Mouse (Mus musculus): Measurements from ENCODE around the gene Dhx38.

Dhx38 gene

GRCm38 (mm10) chr8:109565498-109566333, at the start of gene Dhx38, which contains the start of gene Txnl4b:
Gene Dhx38, minus strand, starts transcription at chr8:109565861.
Gene Txnl4b, plus strand, starts transcription at chr8:109565892.
- peak; percentile 98 for DNase-seq (ENCODE audit: low read depth, low spot score)

GRCm38 (mm10) chr8:109614243-109615210, 48.9 kb upstream of the Dhx38 start, which contains the start of gene Pkd1l3:
Gene Pkd1l3, plus strand, starts transcription at chr8:109614517.
- no peak for DNase-seq (ENCODE audit: low read depth, low spot score)

- DNase-seq (ENCODE audit: low read depth, low spot score): no peak
Observed at GRCm38 (mm10) chr8:109609153-109609502, 43.5 kb upstream of the Dhx38 start.

- DNase-seq (ENCODE audit: low read depth, low spot score): peak; percentile 93
Observed at GRCm38 (mm10) chr8:109608271-109609152, 42.9 kb upstream of the Dhx38 start, which contains the start of gene Dhodh. Gene Dhodh, minus strand, starts transcription at chr8:109608673.

GRCm38 (mm10) chr8:109607650-109608049, 42.0 kb upstream of the Dhx38 start:
- DNase-seq (ENCODE audit: low read depth, low spot score): no peak

- no peak for DNase-seq (ENCODE audit: low read depth, low spot score)
Observed at GRCm38 (mm10) chr8:109606725-109607124, 41.1 kb upstream of the Dhx38 start.

GRCm38 (mm10) chr8:109595854-109596253, 30.2 kb upstream of the Dhx38 start:
- DNase-seq (ENCODE audit: low read depth, low spot score): peak; percentile 51

- DNase-seq (ENCODE audit: low read depth, low spot score): no peak
Observed at GRCm38 (mm10) chr8:109593117-109593788, 27.6 kb upstream of the Dhx38 start.

- DNase-seq (ENCODE audit: low read depth, low spot score): no peak
Observed at GRCm38 (mm10) chr8:109592164-109592563, 26.5 kb upstream of the Dhx38 start.

- DNase-seq (ENCODE audit: low read depth, low spot score): no peak
Observed at GRCm38 (mm10) chr8:109591367-109591766, 25.7 kb upstream of the Dhx38 start.

GRCm38 (mm10) chr8:109590901-109591300, 25.2 kb upstream of the Dhx38 start:
- no peak for DNase-seq (ENCODE audit: low read depth, low spot score)

GRCm38 (mm10) chr8:109586972-109587504, 21.4 kb upstream of the Dhx38 start:
- DNase-seq (ENCODE audit: low read depth, low spot score): no peak

- no peak for DNase-seq (ENCODE audit: low read depth, low spot score)
Observed at GRCm38 (mm10) chr8:109585652-109586051, 20.0 kb upstream of the Dhx38 start.

- no peak for DNase-seq (ENCODE audit: low read depth, low spot score)
Observed at GRCm38 (mm10) chr8:109584830-109585229, 19.2 kb upstream of the Dhx38 start.

GRCm38 (mm10) chr8:109584293-109584692, 18.6 kb upstream of the Dhx38 start:
- no peak for DNase-seq (ENCODE audit: low read depth, low spot score)

- no peak for DNase-seq (ENCODE audit: low read depth, low spot score)
Observed at GRCm38 (mm10) chr8:109578900-109579301, 13.2 kb upstream of the Dhx38 start, which contains the start of gene Hp. Gene Hp, minus strand, starts transcription at chr8:109579172.

- DNase-seq (ENCODE audit: low read depth, low spot score): no peak
Observed at GRCm38 (mm10) chr8:109576311-109576710, 10.7 kb upstream of the Dhx38 start.

- DNase-seq (ENCODE audit: low read depth, low spot score): no peak
Observed at GRCm38 (mm10) chr8:109571139-109571538, 5.5 kb upstream of the Dhx38 start.

- no peak for DNase-seq (ENCODE audit: low read depth, low spot score)
Observed at GRCm38 (mm10) chr8:109564766-109565165, 895 bp downstream of the Dhx38 start.

- DNase-seq (ENCODE audit: low read depth, low spot score): no peak
Observed at GRCm38 (mm10) chr8:109563881-109564280, 1.8 kb downstream of the Dhx38 start.

All from c-Kit-negative CD71-positive TER-119-positive erythroid progenitor cells, embryonic 14.5 days (primary cell).